Mouse (Mus musculus): ENCODE measurements around the gene Cyp4f16. TPM values are rescaled to one million over a fixed set of nuclear protein-coding genes. Genes with fewer than 3 reads are reported as not detected.

Gene Cyp4f16
- total RNA-seq (2023), result 10 to 100 TPM; 12.5 to 19.6 TPM

DNA sequence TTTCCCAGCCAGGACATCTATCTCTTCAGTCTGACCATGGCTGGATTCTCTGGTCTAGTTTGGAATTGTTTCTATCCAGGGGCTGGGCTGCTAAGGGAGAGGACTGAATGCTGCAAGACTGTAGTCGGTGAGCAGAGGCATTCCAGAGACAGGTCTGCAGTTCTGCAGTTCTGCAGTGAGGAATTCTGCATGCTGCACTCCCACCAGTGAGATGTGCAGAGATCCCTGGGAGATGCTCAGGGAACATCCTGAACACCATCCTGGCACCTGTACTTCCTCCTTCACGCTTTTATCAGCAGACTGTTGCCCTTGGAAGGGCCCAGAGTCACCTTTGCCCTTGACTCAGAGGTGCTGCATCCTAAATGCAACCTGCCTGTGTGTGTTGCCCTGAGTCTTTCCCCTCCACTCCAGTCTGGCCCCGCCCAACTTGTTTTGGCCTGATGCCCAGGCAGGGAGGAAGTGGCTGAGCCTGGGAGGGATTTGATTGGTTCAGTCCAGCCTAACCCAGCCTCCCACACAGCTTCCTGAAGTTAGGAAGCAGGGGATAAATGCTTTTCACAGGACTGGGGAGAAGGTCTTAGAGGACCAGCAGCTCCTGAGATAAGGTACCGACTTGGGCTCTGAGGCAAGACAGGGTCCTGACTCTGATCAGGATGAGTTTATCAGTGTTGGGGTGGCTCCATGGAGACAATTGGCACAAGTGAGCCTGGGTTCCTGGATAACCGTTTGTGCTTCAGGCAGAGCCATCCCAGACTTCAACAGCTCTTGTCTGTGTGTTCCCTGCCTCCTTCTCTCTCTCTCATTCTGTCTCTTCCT, at the start of gene Cyp4f16:
Gene Cyp4f16 (plus strand): TSS at position 508 of the 816 bp plus-strand sequence.

DNA sequence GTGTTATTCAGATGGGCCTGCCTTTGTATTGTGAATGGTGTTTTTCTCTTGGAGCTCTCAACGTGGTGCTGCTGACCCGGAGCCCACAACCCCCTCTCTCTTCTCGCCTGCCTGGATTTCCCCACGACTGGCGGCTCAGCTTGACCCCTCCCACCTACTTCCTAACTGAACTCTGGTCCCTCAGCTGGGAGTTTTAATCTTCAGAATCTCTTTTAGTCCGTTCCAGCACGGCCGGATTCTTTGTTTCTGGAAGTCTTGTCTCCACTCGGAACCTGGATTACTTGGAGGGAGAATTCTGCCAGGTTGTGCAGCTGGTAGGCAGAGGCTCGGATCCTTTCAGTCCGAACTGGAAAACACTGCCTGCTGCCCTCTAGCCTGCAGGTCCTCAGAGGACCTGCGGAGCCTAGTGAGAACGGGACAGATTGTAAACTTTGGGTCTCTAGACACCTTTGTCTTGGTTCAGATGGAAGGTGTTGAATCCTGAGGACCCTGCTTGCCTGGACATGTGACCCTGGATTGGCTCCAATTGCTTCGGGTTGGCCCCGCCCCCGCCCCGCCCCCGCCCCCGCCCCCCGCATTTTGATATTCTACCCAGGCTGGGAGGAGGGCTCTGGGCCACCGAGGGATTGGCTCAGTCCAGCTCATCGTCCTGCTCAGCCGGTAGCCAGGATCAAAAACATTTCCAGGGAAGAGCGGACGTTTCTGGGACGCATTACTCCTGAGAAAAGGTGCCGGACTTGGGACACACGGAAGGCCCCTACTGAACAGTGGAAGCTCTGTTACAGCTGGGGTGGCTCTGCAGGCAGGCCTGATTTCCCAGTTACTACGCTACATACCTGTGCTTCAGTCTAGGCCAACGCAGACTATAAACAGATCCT, 30.3 kb upstream of the Cyp4f16 start, which contains the start of gene Cyp4f17:
Gene Cyp4f17 (plus strand): TSS at position 200 of the 878 bp plus-strand sequence.

Other genes with a start within 250 kb of the Cyp4f16 start
- gene Akap8, start 215.3 kb upstream of the Cyp4f16 start, total RNA-seq (2023), result 10 to 100 TPM; 72.8 to 82.1 TPM
- 10 to 100 TPM; 55.8 to 57.7 TPM for gene Akap8l, start 186.0 kb upstream of the Cyp4f16 start, total RNA-seq (2023)
- gene Wiz, start 147.1 kb upstream of the Cyp4f16 start, total RNA-seq (2023), result 10 to 100 TPM; 14.5 to 19.3 TPM
- gene Rasal3, start 133.0 kb upstream of the Cyp4f16 start, total RNA-seq (2023), result 10 to 100 TPM; 37.1 to 48.3 TPM
- gene Pglyrp2, start 112.4 kb upstream of the Cyp4f16 start, total RNA-seq (2023), result under 1 TPM; 0.31 to 0.57 TPM
- gene Cyp4f39, start 83.8 kb upstream of the Cyp4f16 start, total RNA-seq (2023), result not detected
- gene Cyp4f17, start 30.5 kb upstream of the Cyp4f16 start, total RNA-seq (2023), result under 1 TPM; 0.22 to 0.37 TPM
- gene Cyp4f37, start 84.8 kb downstream of the Cyp4f16 start, total RNA-seq (2023), result under 1 TPM; 0.82 to 0.97 TPM
- not detected for gene Cyp4f40, start 122.3 kb downstream of the Cyp4f16 start, total RNA-seq (2023)
- gene Cyp4f15, start 149.1 kb downstream of the Cyp4f16 start, total RNA-seq (2023), result not detected

Data from neutrophil, adult 59 days (primary cell).